Mouse (Mus musculus): ENCODE data around the gene Acox3. TPM values are rescaled to one million over a fixed set of nuclear protein-coding genes. Genes with fewer than 3 reads are reported as not detected.

Gene Acox3
- total and polyA plus RNA-seq, 2 experiments from 2014 or later: 15.6 to 29.5 TPM

DNA sequence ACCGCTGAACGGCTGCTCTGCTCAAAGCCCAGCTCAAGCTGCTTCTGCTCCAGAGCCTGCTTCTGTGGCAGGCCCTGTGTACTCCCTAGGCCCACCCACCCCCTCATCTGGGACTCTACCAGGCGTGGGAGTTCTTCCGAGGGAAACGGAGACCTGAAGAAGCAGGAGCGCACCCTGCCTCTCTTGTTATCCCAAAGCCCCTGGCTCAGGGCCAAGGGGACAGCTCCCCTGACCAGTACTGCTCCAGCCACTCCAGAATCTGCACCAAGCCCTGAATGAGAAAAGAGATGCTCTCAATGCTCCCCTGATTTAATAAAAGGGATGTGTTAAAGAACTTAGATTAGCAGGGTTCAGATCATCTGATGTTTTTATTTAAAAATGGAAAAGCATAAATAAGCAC is 78.4 kb downstream of the Acox3 start:
- no peak overlapping the region for H3K27ac ChIP-seq (ENCODE audit: low read depth, low read length)
- H3K36me3 ChIP-seq (ENCODE audit: insufficient read depth, low read length): no peaks in the 10 kb centered on the region
- DNase-seq (ENCODE audit: low spot score): no peak
- no peaks in the 10 kb centered on the region for H3K9me3 ChIP-seq (ENCODE audit: low read length)
- H3K4me1 ChIP-seq (ENCODE audit: insufficient read depth, low read length): no peaks in the 10 kb centered on the region
- H3K4me3 ChIP-seq (ENCODE audit: low read depth, low read length): no peak overlapping the region
- no peak for TF ChIP-seq CTCF (IDR thresholded peaks at IDR 0.05)
- WGBS: 81% methylated on average over 6 of the region's 6 CpGs
- H3K4me2 ChIP-seq (ENCODE audit: low read depth, low read length, poor library complexity, severe bottlenecking): no peak overlapping the region
- ATAC-seq (ENCODE audit: low FRiP score): no peak
- no peaks in the 10 kb centered on the region for H3K27me3 ChIP-seq (ENCODE audit: insufficient read depth, low read length)
- H3K9ac ChIP-seq (replicated peaks; ENCODE audit: low read length, poor library complexity, severe bottlenecking): no peak overlapping the region

GRCm38 (mm10) chr5:35662021-35662545 is 79.2 kb downstream of the Acox3 start:
- 79% methylated on average over 9 of the region's 9 CpGs for WGBS
- H3K4me2 ChIP-seq (ENCODE audit: low read depth, low read length, poor library complexity, severe bottlenecking): no peak overlapping the region
- no peak for TF ChIP-seq CTCF (IDR thresholded peaks at IDR 0.05)
- DNase-seq (ENCODE audit: low spot score) (no peak), ATAC-seq (ENCODE audit: low FRiP score) (no peak)
- H3K4me1 ChIP-seq (ENCODE audit: insufficient read depth, low read length): no peaks in the 10 kb centered on the region
- no peak overlapping the region for H3K4me3 ChIP-seq (ENCODE audit: low read depth, low read length)
- no peaks in the 10 kb centered on the region for H3K9me3 ChIP-seq (ENCODE audit: low read length)
- no peak overlapping the region for H3K9ac ChIP-seq (replicated peaks; ENCODE audit: low read length, poor library complexity, severe bottlenecking)
- no peaks in the 10 kb centered on the region for H3K36me3 ChIP-seq (ENCODE audit: insufficient read depth, low read length)
- H3K27ac ChIP-seq (ENCODE audit: low read depth, low read length): no peak overlapping the region
- H3K27me3 ChIP-seq (ENCODE audit: insufficient read depth, low read length): no peaks in the 10 kb centered on the region

Other genes starting within 250 kb of the Acox3 start
- not detected in 2 replicates for gene Hmx1, start 193.9 kb upstream of the Acox3 start, total RNA-seq (2014; rRNA removed)
- not detected in 2 replicates for gene Hmx1, start 193.9 kb upstream of the Acox3 start, polyA plus RNA-seq (2015; fragmentation: Nextera tagmentation; extraction: Ambion mirVana)
- gene Cpz, start 57.3 kb upstream of the Acox3 start, total RNA-seq (2014; rRNA removed): 8.9 and 19.2 TPM in 2 replicates
- gene Cpz, start 57.3 kb upstream of the Acox3 start, polyA plus RNA-seq (2015; fragmentation: Nextera tagmentation; extraction: Ambion mirVana): 1.7 and 2.3 TPM in 2 replicates
- gene Trmt44, start 8.0 kb upstream of the Acox3 start, total RNA-seq (2014; rRNA removed): 5.8 and 11.3 TPM in 2 replicates
- 3.4 and 4.9 TPM in 2 replicates for gene Trmt44, start 8.0 kb upstream of the Acox3 start, polyA plus RNA-seq (2015; fragmentation: Nextera tagmentation; extraction: Ambion mirVana)
- gene Htra3, start 96.7 kb downstream of the Acox3 start, total RNA-seq (2014; rRNA removed): 19.9 and 26.3 TPM in 2 replicates
- 20.9 and 22.0 TPM in 2 replicates for gene Htra3, start 96.7 kb downstream of the Acox3 start, polyA plus RNA-seq (2015; fragmentation: Nextera tagmentation; extraction: Ambion mirVana)
- gene Sh3tc1, start 156.9 kb downstream of the Acox3 start, total RNA-seq (2014; rRNA removed): 1.9 and 3.6 TPM in 2 replicates
- 1.8 TPM in 2 replicates for gene Sh3tc1, start 156.9 kb downstream of the Acox3 start, polyA plus RNA-seq (2015; fragmentation: Nextera tagmentation; extraction: Ambion mirVana)
- 44.9 and 51.4 TPM in 2 replicates for gene Ablim2, start 174.8 kb downstream of the Acox3 start, total RNA-seq (2014; rRNA removed)
- 31.7 and 32.2 TPM in 2 replicates for gene Ablim2, start 174.8 kb downstream of the Acox3 start, polyA plus RNA-seq (2015; fragmentation: Nextera tagmentation; extraction: Ambion mirVana)